Mouse (Mus musculus): ENCODE measurements around the gene Mms19.

Mms19 gene

DNA sequence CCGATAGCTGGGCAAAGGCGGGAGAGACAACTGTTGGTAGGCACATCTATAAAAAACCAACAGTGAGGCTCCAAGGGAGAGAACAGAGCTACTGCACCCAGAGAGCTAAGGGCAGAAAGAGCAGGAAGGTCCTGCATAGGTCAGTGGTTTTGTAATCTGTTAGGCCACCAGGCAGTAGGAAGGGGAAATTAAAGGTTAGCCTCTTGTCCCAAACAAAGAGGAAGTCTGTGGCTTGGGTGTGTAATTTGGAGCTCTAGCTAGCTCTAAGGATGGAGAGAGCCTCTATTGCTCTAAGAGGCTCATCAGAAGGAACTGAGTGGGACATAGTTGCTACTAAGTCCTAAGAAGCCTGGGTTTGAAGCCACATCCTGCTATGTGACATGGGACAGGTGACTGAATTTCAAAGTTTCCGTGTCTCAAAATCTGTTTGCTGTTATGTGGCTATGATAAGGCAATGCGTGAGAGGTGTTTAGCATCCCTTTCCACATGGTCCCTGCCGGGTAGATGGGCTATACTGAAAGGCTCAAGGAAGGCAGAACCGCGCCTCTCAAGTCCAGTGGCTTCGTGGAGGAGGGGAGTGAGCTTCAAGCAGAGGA, 80.4 kb downstream of the Mms19 start:
- peak; percentile 54 for DNase-seq (ENCODE audit: low read depth, low spot score)

DNA sequence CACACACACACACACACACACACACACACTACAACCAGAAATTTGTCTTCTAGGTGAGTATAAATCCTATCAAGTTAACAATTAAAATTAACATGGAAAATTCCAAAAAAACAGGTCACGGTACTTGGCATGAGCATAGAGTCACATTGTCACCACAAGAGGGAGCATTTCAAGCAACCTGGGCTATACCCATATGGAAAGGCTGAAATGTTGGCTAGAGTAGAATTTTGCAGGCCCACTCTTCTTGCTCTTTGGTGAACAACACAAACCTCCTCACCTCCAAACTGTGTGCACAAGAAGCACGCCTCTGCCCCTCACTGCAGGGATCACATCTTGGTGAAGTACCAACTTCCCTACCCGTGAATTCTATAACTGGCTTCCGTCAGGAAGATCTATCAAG, 82.1 kb downstream of the Mms19 start:
- peak; percentile 63 for DNase-seq (ENCODE audit: low read depth, low spot score)

DNA sequence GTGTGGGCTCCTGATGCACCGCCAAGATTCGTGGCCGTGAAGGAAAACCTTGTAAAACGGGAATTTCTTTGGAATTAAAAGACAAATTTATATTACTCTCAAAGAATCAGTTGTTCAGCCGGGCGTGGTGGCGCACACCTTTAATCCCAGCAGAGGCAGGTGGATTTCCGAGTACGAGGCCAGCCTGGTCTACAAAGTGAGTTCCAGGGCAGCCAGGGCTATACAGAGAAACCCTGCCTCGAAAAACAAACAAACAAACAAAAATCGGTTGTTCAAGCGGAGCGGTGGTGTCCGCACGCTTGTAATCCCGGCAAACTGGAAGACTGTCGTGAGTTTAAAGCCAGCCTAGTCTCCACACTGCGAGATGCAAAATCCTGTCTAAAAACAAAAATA, 84.6 kb downstream of the Mms19 start:
- no peak for DNase-seq (ENCODE audit: low read depth, low spot score)

GRCm38 (mm10) chr19:41895460-41896318, 85.3 kb downstream of the Mms19 start, which contains the start of gene Rrp12:
Gene Rrp12, minus strand, starts transcription at chr19:41896173.
- DNase-seq (ENCODE audit: low read depth, low spot score): peak; percentile 94

- peak; percentile 21 for DNase-seq (ENCODE audit: low read depth, low spot score)
Observed at GRCm38 (mm10) chr19:41894959-41895358, 86.0 kb downstream of the Mms19 start.
